Mouse (Mus musculus) stomach, embryonic 15.5 days (tissue): Measurements from ENCODE around the gene Sohlh1. TPM values are rescaled to one million over a fixed set of nuclear protein-coding genes. Genes with fewer than 3 reads are reported as not detected.

Experiments
- ATAC-seq: fragments of 200-750 bp; cut with Nextera tagmentation; 2 replicates; pipeline ENCODE4 v1.8.0; 2017; ENCODE audit warnings: low read depth, moderate number of reproducible peaks, moderate TSS enrichment; ENCODE audit not compliant: insufficient read depth, low FRiP score
- H3K27ac ChIP-seq: fragments of 300-500 bp; sonication (generic); 2 replicates; pipeline ENCODE4 v1.5.1; 2015; ENCODE audit warnings: mild to moderate bottlenecking, inconsistent platforms
- H3K27me3 ChIP-seq: fragments of 300-500 bp; sonication (generic); replicated peaks from 2 replicates; pipeline ENCODE4 v1.6.1; 2015; ENCODE audit warnings: inconsistent platforms
- H3K36me3 ChIP-seq: fragments of 300-500 bp; sonication (generic); 2 replicates; pipeline ENCODE4 v1.6.1; 2015; ENCODE audit warnings: inconsistent platforms
- H3K4me1 ChIP-seq: fragments of 300-500 bp; sonication (generic); 2 replicates; pipeline ENCODE4 v1.6.1; 2015; ENCODE audit warnings: inconsistent platforms
- H3K4me2 ChIP-seq: fragments of 300-500 bp; sonication (generic); 2 replicates; pipeline ENCODE4 v1.6.1; 2015; ENCODE audit warnings: mild to moderate bottlenecking, inconsistent platforms
- H3K4me3 ChIP-seq: fragments of 300-500 bp; sonication (generic); replicated peaks from 2 replicates; pipeline ENCODE4 v1.5.1; 2015; ENCODE audit warnings: inconsistent platforms
- H3K9ac ChIP-seq: fragments of 300-500 bp; sonication (generic); 2 replicates; pipeline ENCODE4 v1.6.1; 2015; ENCODE audit warnings: inconsistent platforms
- H3K9me3 ChIP-seq: fragments of 300-500 bp; sonication (generic); 2 replicates; pipeline ENCODE4 v1.6.1; 2016; ENCODE audit warnings: inconsistent platforms
- WGBS: fragments of 180-500 bp; shearing (Covaris S2); methylation state at CpG from one replicate; pipeline ENCODE4 v1.1.7; 2015; 5-methylcytosine and 5-hydroxymethylcytosine counted together
- polyA plus RNA-seq: library from polyadenylated mRNA; unstranded; fragments of >200 nt; fragmentation: Nextera tagmentation; extraction: Ambion mirVana; gene quantifications from 2 replicates; pipeline ENCODE4 v1.2.1, GENCODE M21; 2015

The Sohlh1 gene
- polyA plus RNA-seq: not detected in 2 replicates

DNA sequence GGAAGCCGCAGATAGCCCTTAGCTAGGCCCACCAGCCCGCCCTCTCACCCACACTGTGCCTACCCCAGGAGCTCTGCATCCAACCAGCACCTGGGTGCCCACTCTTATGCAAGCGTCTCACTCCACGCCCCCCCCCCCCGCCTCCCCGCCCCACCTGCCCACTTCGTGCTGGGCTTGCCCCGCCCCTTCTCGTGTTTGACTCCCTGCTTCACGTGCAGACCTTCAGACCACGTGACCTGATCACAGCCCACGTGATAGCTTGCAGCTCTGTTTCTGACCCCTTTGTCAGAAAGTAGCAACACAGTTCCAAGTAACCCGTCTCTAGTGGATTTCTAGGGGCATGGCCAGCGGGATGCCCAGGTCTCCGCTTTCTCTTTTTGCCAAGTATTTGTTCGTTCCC lies at the start of gene Sohlh1:
Gene Sohlh1 (minus strand): TSS at position 23 of the 400 bp plus-strand sequence.
- Histone ChIP-seq H3K9me3 (no peaks in the 10 kb centered on the region), H3K27me3 (no peaks in the 10 kb centered on the region), H3K4me2 (no peak within 1 kb of the TSS), H3K9ac (no peak within 1 kb of the TSS), H3K4me3 (no peak within 1 kb of the TSS), H3K36me3 (no peaks in the 10 kb centered on the region), H3K4me1 (no peaks in the 10 kb centered on the region), H3K27ac (no peak within 1 kb of the TSS)
- 72% methylated on average over 16 of the region's 16 CpGs for WGBS
- ATAC-seq: no peak

DNA sequence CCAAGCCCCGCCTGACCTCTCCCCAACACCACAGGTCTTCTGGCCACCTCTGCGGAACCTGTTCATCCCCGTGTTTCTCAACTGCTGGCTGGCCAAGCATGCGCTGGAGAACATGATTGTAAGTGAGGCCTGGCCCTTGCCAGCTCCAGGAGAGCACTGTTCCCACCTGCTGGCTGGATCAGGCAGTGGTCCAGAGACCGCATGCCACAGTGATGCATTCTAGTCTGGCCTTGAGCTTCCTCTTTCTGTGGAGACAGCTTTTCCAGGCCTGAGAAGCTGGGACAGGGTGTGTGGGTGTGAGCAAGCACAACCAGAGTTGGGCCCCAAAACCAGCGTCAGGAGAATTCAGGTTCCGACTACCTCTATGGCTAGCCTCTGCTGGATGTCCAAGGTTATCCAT lies 45.4 kb upstream of the Sohlh1 start:
- H3K27me3 ChIP-seq: no peaks in the 10 kb centered on the region
- WGBS: 71% methylated on average over 7 of the region's 7 CpGs

GRCm38 (mm10) chr2:25888144-25888543 lies 41.1 kb upstream of the Sohlh1 start:
- no peaks in the 10 kb centered on the region for H3K27me3 ChIP-seq
- H3K4me2 ChIP-seq: no peak overlapping the region
- H3K4me3 ChIP-seq: no peak overlapping the region
- no peak overlapping the region for H3K27ac ChIP-seq
- no peak for ATAC-seq
- 51% methylated on average over 5 of the region's 5 CpGs for WGBS
- H3K36me3 ChIP-seq: no peaks in the 10 kb centered on the region
- H3K9ac ChIP-seq: no peak overlapping the region
- H3K4me1 ChIP-seq: no peaks in the 10 kb centered on the region
- no peaks in the 10 kb centered on the region for H3K9me3 ChIP-seq

More for the DNA sequence above, 45.4 kb upstream of the Sohlh1 start:
- Histone ChIP-seq H3K9me3 (no peaks in the 10 kb centered on the region), H3K36me3 (no peaks in the 10 kb centered on the region), H3K4me3 (no peak overlapping the region), H3K4me2 (no peak overlapping the region), H3K4me1 (no peaks in the 10 kb centered on the region), H3K9ac (no peak overlapping the region), H3K27ac (no peak overlapping the region)
- no peak for ATAC-seq

GRCm38 (mm10) chr2:25887226-25887625 lies 40.2 kb upstream of the Sohlh1 start:
- no peaks in the 10 kb centered on the region for H3K27me3 ChIP-seq
- H3K9me3 ChIP-seq: no peaks in the 10 kb centered on the region
- H3K4me1 ChIP-seq: no peaks in the 10 kb centered on the region
- ATAC-seq: no peak
- WGBS: 51% methylated on average over 8 of the region's 8 CpGs
- no peaks in the 10 kb centered on the region for H3K36me3 ChIP-seq
- no peak overlapping the region for H3K4me3 ChIP-seq
- H3K9ac ChIP-seq: no peak overlapping the region
- H3K4me2 ChIP-seq: no peak overlapping the region
- H3K27ac ChIP-seq: no peak overlapping the region

GRCm38 (mm10) chr2:25884756-25885155 lies 37.7 kb upstream of the Sohlh1 start:
- H3K4me1 ChIP-seq: no peaks in the 10 kb centered on the region
- WGBS: 80% methylated on average over 3 of the region's 3 CpGs

GRCm38 (mm10) chr2:25882276-25882675 lies 35.2 kb upstream of the Sohlh1 start:
- peaks cover 20% of the 10 kb centered on the region for H3K27me3 ChIP-seq
- H3K9me3 ChIP-seq: no peaks in the 10 kb centered on the region
- no peak overlapping the region for H3K27ac ChIP-seq
- no peak overlapping the region for H3K4me2 ChIP-seq
- WGBS: 22% methylated on average over 1 of the region's 1 CpGs
- H3K36me3 ChIP-seq: no peaks in the 10 kb centered on the region
- ATAC-seq: no peak
- H3K4me1 ChIP-seq: peaks cover 6% of the 10 kb centered on the region
- no peak overlapping the region for H3K9ac ChIP-seq
- H3K4me3 ChIP-seq: no peak overlapping the region

More at GRCm38 (mm10) chr2:25884756-25885155, 37.7 kb upstream of the Sohlh1 start:
- no peak for ATAC-seq
- H3K9ac ChIP-seq: no peak overlapping the region
- no peak overlapping the region for H3K4me2 ChIP-seq
- H3K27me3 ChIP-seq: no peaks in the 10 kb centered on the region
- no peaks in the 10 kb centered on the region for H3K36me3 ChIP-seq
- no peaks in the 10 kb centered on the region for H3K9me3 ChIP-seq
- H3K4me3 ChIP-seq: no peak overlapping the region
- H3K27ac ChIP-seq: no peak overlapping the region

DNA sequence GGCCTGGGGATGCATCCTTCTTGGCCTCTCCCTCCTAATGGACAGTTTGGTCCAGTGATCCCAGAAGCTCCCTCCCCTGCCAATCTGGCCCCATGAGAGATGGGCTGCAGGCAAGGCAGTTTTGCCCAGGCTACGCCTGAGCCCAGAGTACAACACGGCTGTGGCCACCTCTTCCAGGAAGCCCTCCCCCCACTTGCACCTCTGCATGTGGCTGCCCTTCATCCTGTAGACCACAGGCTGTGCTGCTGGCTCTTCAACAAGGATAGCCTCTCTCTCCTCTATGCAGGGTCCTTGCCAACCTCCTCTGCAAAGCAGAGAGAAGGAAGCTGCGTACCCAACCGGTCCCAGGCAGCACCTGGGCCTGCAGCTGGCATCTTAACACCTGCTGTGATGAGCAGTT lies 32.0 kb upstream of the Sohlh1 start:
- H3K4me3 ChIP-seq: no peak overlapping the region
- H3K9me3 ChIP-seq: no peaks in the 10 kb centered on the region
- no peak for ATAC-seq
- H3K27me3 ChIP-seq: peaks cover 33% of the 10 kb centered on the region
- H3K36me3 ChIP-seq: no peaks in the 10 kb centered on the region
- no peak overlapping the region for H3K4me2 ChIP-seq
- H3K9ac ChIP-seq: no peak overlapping the region
- WGBS: 63% methylated on average over 4 of the region's 4 CpGs
- no peak overlapping the region for H3K27ac ChIP-seq
- peaks cover 6% of the 10 kb centered on the region for H3K4me1 ChIP-seq

- H3K36me3 ChIP-seq: no peaks in the 10 kb centered on the region
- no peak overlapping the region for H3K9ac ChIP-seq
- H3K4me1 ChIP-seq: peaks cover 6% of the 10 kb centered on the region
- no peak overlapping the region for H3K4me2 ChIP-seq
- no peak overlapping the region for H3K4me3 ChIP-seq
- WGBS: 90% methylated on average over 2 of the region's 2 CpGs
- no peak overlapping the region for H3K27ac ChIP-seq
- no peaks in the 10 kb centered on the region for H3K9me3 ChIP-seq
- no peak for ATAC-seq
- H3K27me3 ChIP-seq: peaks cover 33% of the 10 kb centered on the region
Observed at GRCm38 (mm10) chr2:25878516-25878915, 31.5 kb upstream of the Sohlh1 start.

GRCm38 (mm10) chr2:25877736-25878268 lies 30.8 kb upstream of the Sohlh1 start:
- Histone ChIP-seq H3K27ac (no peak overlapping the region), H3K9me3 (no peaks in the 10 kb centered on the region), H3K4me3 (peak overlapping the region; percentile 30), H3K4me2 (peak overlapping the region; percentile 53), H3K27me3 (peaks cover 33% of the 10 kb centered on the region), H3K4me1 (peaks cover 6% of the 10 kb centered on the region), H3K36me3 (no peaks in the 10 kb centered on the region), H3K9ac (no peak overlapping the region)
- ATAC-seq: no peak
- WGBS: 4% methylated on average over 49 of the region's 49 CpGs

DNA sequence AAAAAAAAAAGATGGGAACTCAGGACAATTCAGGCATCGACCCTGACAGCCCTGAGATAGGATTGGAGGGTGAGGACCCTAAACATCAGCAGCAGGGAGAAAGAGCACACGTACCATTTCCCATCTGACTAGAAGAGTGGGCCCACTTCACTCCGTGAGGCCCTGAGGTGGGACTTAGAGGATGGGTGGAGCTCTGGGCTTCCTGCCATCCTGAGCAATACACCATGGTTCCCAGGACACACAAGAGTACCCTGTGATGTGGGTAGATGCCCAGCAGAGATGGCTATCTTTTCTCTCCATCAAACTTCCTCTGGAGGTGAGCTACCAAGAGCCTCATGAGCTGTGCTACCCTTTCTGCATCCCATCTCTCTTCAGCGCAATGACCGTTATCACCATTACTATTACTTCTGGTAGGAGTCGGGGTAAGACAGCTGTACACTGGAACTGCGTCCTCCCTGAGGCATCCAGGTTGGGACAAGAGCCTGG lies 30.2 kb upstream of the Sohlh1 start:
- H3K36me3 ChIP-seq: no peaks in the 10 kb centered on the region
- ATAC-seq: no peak
- H3K9ac ChIP-seq: no peak overlapping the region
- peak overlapping the region; percentile 30 for H3K4me3 ChIP-seq
- 29% methylated on average over 7 of the region's 7 CpGs for WGBS
- peaks cover 33% of the 10 kb centered on the region for H3K27me3 ChIP-seq
- H3K4me1 ChIP-seq: peaks cover 6% of the 10 kb centered on the region
- no peaks in the 10 kb centered on the region for H3K9me3 ChIP-seq
- H3K27ac ChIP-seq: no peak overlapping the region
- H3K4me2 ChIP-seq: peak overlapping the region; percentile 53

GRCm38 (mm10) chr2:25866656-25867055 lies 19.6 kb upstream of the Sohlh1 start:
- H3K9me3 ChIP-seq: no peaks in the 10 kb centered on the region
- no peak overlapping the region for H3K4me3 ChIP-seq
- peaks cover 35% of the 10 kb centered on the region for H3K27me3 ChIP-seq
- no peak overlapping the region for H3K9ac ChIP-seq
- no peak overlapping the region for H3K4me2 ChIP-seq
- peaks cover 18% of the 10 kb centered on the region for H3K4me1 ChIP-seq
- H3K27ac ChIP-seq: no peak overlapping the region
- 56% methylated on average over 5 of the region's 5 CpGs for WGBS
- no peaks in the 10 kb centered on the region for H3K36me3 ChIP-seq
- ATAC-seq: no peak

- Histone ChIP-seq H3K36me3 (no peaks in the 10 kb centered on the region), H3K27ac (no peak overlapping the region), H3K9ac (no peak overlapping the region), H3K4me1 (peaks cover 18% of the 10 kb centered on the region), H3K9me3 (no peaks in the 10 kb centered on the region), H3K4me3 (no peak overlapping the region), H3K4me2 (no peak overlapping the region), H3K27me3 (peaks cover 35% of the 10 kb centered on the region)
- no peak for ATAC-seq
- 8% methylated on average over 4 of the region's 4 CpGs for WGBS
Observed at GRCm38 (mm10) chr2:25865412-25865811, 18.4 kb upstream of the Sohlh1 start.

- Histone ChIP-seq H3K9me3 (no peaks in the 10 kb centered on the region), H3K4me2 (peak overlapping the region; percentile 94), H3K27me3 (peaks cover 35% of the 10 kb centered on the region), H3K4me3 (peak overlapping the region; percentile 47), H3K27ac (no peak overlapping the region), H3K36me3 (no peaks in the 10 kb centered on the region), H3K4me1 (peaks cover 18% of the 10 kb centered on the region), H3K9ac (no peak overlapping the region)
- WGBS: 6% methylated on average over 18 of the region's 18 CpGs
- no peak for ATAC-seq
Observed at GRCm38 (mm10) chr2:25864230-25864629, 17.2 kb upstream of the Sohlh1 start.
